Mouse (Mus musculus) midbrain, embryonic 14.5 days (tissue): ENCODE measurements at regions not wholly inside any gene's neighbourhood (a gene's known extent, or its start where the extent isn't known, plus 50 kb on each side); places are given as distances from the start of the nearest gene placed in this dataset.

Source experiments
- ATAC-seq: fragments of 200-750 bp; cut with Nextera tagmentation; 2 replicates; pipeline ENCODE4 v1.8.0; 2017; ENCODE audit warnings: moderate number of reproducible peaks, moderate library complexity; ENCODE audit not compliant: low FRiP score, low TSS enrichment
- DNase-seq: peaks from one replicate; pipeline ENCODE4 v3.0.0-alpha.2; 2015
- H3K27ac ChIP-seq: fragments of 300-500 bp; sonication (generic); replicated peaks from 2 replicates; pipeline ENCODE4 v1.5.1; 2014; ENCODE audit warnings: mild to moderate bottlenecking, low read depth, low read length, moderate library complexity
- H3K27me3 ChIP-seq: fragments of 300-500 bp; sonication (generic); 2 replicates; pipeline ENCODE4 v1.6.1; 2014; ENCODE audit warnings: low read length, control low read depth, mixed read lengths; ENCODE audit not compliant: control insufficient read depth, insufficient read depth
- H3K36me3 ChIP-seq: fragments of 300-500 bp; sonication (generic); 2 replicates; pipeline ENCODE4 v1.6.1; 2014; ENCODE audit warnings: low read length, control low read depth; ENCODE audit not compliant: control insufficient read depth, insufficient read depth
- H3K4me1 ChIP-seq: fragments of 300-500 bp; sonication (generic); 2 replicates; pipeline ENCODE4 v1.6.1; 2014; ENCODE audit warnings: mild to moderate bottlenecking, antibody characterized with exemption, low read length, control low read depth; ENCODE audit not compliant: control insufficient read depth, insufficient read depth
- H3K4me2 ChIP-seq: fragments of 300-500 bp; sonication (generic); 2 replicates; pipeline ENCODE4 v1.6.1; 2014; ENCODE audit warnings: mild to moderate bottlenecking, low read length, moderate library complexity
- H3K4me3 ChIP-seq: fragments of 300-500 bp; sonication (generic); replicated peaks from 2 replicates; pipeline ENCODE4 v1.5.1; 2014; ENCODE audit warnings: low read depth, low read length
- H3K9ac ChIP-seq: fragments of 300-500 bp; sonication (generic); replicated peaks from 2 replicates; pipeline ENCODE4 v1.6.1; 2014; ENCODE audit warnings: mild to moderate bottlenecking, low read length, moderate library complexity
- H3K9me3 ChIP-seq: fragments of 300-500 bp; sonication (generic); 2 replicates; pipeline ENCODE4 v1.6.1; 2016; ENCODE audit warnings: low read length, control low read depth, mixed read lengths; ENCODE audit not compliant: control insufficient read depth
- WGBS: fragments of 180-500 bp; shearing (Covaris S2); extraction: QIAGEN DNeasy Blood & Tissue Kit; methylation state at CpG from one replicate; pipeline ENCODE4 v1.1.7; 2014; 5-methylcytosine and 5-hydroxymethylcytosine counted together

GRCm38 (mm10) chr1:155028147-155028546 lies 71.3 kb downstream of the Ier5 start:
- peaks cover 7% of the 10 kb centered on the region for H3K4me1 ChIP-seq
- no peaks in the 10 kb centered on the region for H3K27me3 ChIP-seq
- H3K4me3 ChIP-seq, result no peak overlapping the region
- no peak overlapping the region for H3K4me2 ChIP-seq
- no peak overlapping the region for H3K9ac ChIP-seq
- no peak for ATAC-seq
- H3K36me3 ChIP-seq, result no peaks in the 10 kb centered on the region
- DNase-seq, result no peak
- no peak overlapping the region for H3K27ac ChIP-seq
- peaks cover 3% of the 10 kb centered on the region; the same call in 1 of the 2 replicates for H3K9me3 ChIP-seq
- WGBS, result 79% methylated on average over 6 of the region's 6 CpGs

GRCm38 (mm10) chr1:155027583-155027982 lies 71.9 kb downstream of the Ier5 start:
- no peak for ATAC-seq

GRCm38 (mm10) chr1:155025862-155026478 lies 73.5 kb downstream of the Ier5 start:
- H3K27ac ChIP-seq, result no peak overlapping the region
- ATAC-seq (peak; percentile 57), DNase-seq (peak; percentile 96)
- H3K27me3 ChIP-seq, result no peaks in the 10 kb centered on the region
- no peak overlapping the region for H3K4me3 ChIP-seq
- no peaks in the 10 kb centered on the region for H3K36me3 ChIP-seq
- H3K9me3 ChIP-seq, result no peaks in the 10 kb centered on the region
- no peak overlapping the region for H3K4me2 ChIP-seq
- no peak overlapping the region for H3K9ac ChIP-seq
- WGBS, result 9% methylated on average over 5 of the region's 5 CpGs
- peaks cover 4% of the 10 kb centered on the region for H3K4me1 ChIP-seq

More at GRCm38 (mm10) chr1:155027583-155027982, 71.9 kb downstream of the Ier5 start:
- Histone ChIP-seq H3K4me3 (no peak overlapping the region), H3K4me2 (no peak overlapping the region), H3K27me3 (no peaks in the 10 kb centered on the region), H3K9ac (no peak overlapping the region), H3K27ac (no peak overlapping the region), H3K9me3 (peaks cover 3% of the 10 kb centered on the region; the same call in 1 of the 2 replicates), H3K36me3 (no peaks in the 10 kb centered on the region), H3K4me1 (peaks cover 7% of the 10 kb centered on the region)
- 49% methylated on average over 8 of the region's 8 CpGs for WGBS
- DNase-seq, result peak; percentile 50

- DNase-seq (peak; percentile 61), ATAC-seq (no peak)
- 46% methylated on average over 11 of the region's 11 CpGs for WGBS
- no peak overlapping the region for H3K4me2 ChIP-seq
- no peak overlapping the region for H3K27ac ChIP-seq
- H3K4me1 ChIP-seq, result peaks cover 3% of the 10 kb centered on the region
- H3K36me3 ChIP-seq, result no peaks in the 10 kb centered on the region
- H3K9me3 ChIP-seq, result no peaks in the 10 kb centered on the region
- no peaks in the 10 kb centered on the region for H3K27me3 ChIP-seq
- no peak overlapping the region for H3K4me3 ChIP-seq
- no peak overlapping the region for H3K9ac ChIP-seq
These were observed 76.1 kb downstream of the Ier5 start for GRCm38 (mm10) chr1:155023324-155023723.

- H3K36me3 ChIP-seq, result no peaks in the 10 kb centered on the region
- H3K27me3 ChIP-seq, result no peaks in the 10 kb centered on the region
- H3K4me3 ChIP-seq, result no peak overlapping the region
- H3K27ac ChIP-seq, result no peak overlapping the region
- no peak overlapping the region for H3K4me2 ChIP-seq
- WGBS, result 96% methylated on average over 3 of the region's 3 CpGs
- H3K9me3 ChIP-seq, result no peaks in the 10 kb centered on the region
- ATAC-seq (no peak), DNase-seq (no peak)
- H3K4me1 ChIP-seq, result no peaks in the 10 kb centered on the region
- no peak overlapping the region for H3K9ac ChIP-seq
These were observed 83.8 kb downstream of the Ier5 start for GRCm38 (mm10) chr1:155015669-155016068.

GRCm38 (mm10) chr1:155014944-155015343 lies 84.5 kb downstream of the Ier5 start:
- WGBS, result 87% methylated on average over 3 of the region's 3 CpGs
- no peak for DNase-seq
- no peaks in the 10 kb centered on the region for H3K4me1 ChIP-seq
- no peaks in the 10 kb centered on the region for H3K36me3 ChIP-seq
- no peaks in the 10 kb centered on the region for H3K9me3 ChIP-seq
- no peak overlapping the region for H3K4me2 ChIP-seq
- H3K27me3 ChIP-seq, result no peaks in the 10 kb centered on the region
- H3K9ac ChIP-seq, result no peak overlapping the region
- no peak overlapping the region for H3K4me3 ChIP-seq
- no peak overlapping the region for H3K27ac ChIP-seq
- ATAC-seq, result no peak

- H3K4me2 ChIP-seq, result no peak overlapping the region
- no peak overlapping the region for H3K4me3 ChIP-seq
- H3K27me3 ChIP-seq, result no peaks in the 10 kb centered on the region
- ATAC-seq (no peak), DNase-seq (no peak)
- no peaks in the 10 kb centered on the region for H3K4me1 ChIP-seq
- no peak overlapping the region for H3K27ac ChIP-seq
- no peaks in the 10 kb centered on the region for H3K36me3 ChIP-seq
- WGBS, result 71% methylated on average over 4 of the region's 4 CpGs
- no peak overlapping the region for H3K9ac ChIP-seq
- no peaks in the 10 kb centered on the region for H3K9me3 ChIP-seq
These were observed 85.7 kb downstream of the Ier5 start for GRCm38 (mm10) chr1:155013784-155014183.

- H3K9ac ChIP-seq, result no peak overlapping the region
- H3K4me3 ChIP-seq, result no peak overlapping the region
- no peaks in the 10 kb centered on the region for H3K36me3 ChIP-seq
- no peak for DNase-seq
- no peak overlapping the region for H3K27ac ChIP-seq
- no peak for ATAC-seq
- H3K4me2 ChIP-seq, result no peak overlapping the region
- no peaks in the 10 kb centered on the region for H3K4me1 ChIP-seq
- H3K27me3 ChIP-seq, result no peaks in the 10 kb centered on the region
- no peaks in the 10 kb centered on the region for H3K9me3 ChIP-seq
- 71% methylated on average over 4 of the region's 4 CpGs for WGBS
These were observed 86.1 kb downstream of the Ier5 start for GRCm38 (mm10) chr1:155013361-155013760.
